Mouse (Mus musculus) CH12.LX (cell line): ENCODE data around the gene Ccdc167.

Experiments used
- E2F4 ChIP-seq: IDR thresholded peaks from 2 replicates; pipeline ENCODE4 v1.6.1; 2011; ENCODE audit warnings: low read depth, low read length, improper control_type of control experiment; ENCODE audit not compliant: insufficient replicate concordance
- POLR2A ChIP-seq: IDR thresholded peaks from 2 replicates; pipeline ENCODE4 v1.6.1; 2011; ENCODE audit warnings: low read depth, mild to moderate bottlenecking, improper control_type of control experiment, low read length

GRCm38 (mm10) chr17:29669936-29670335 lies 46.9 kb downstream of the Ccdc167 start:
- TF ChIP-seq E2F4 (no peak), POLR2A (no peak)
